Mouse (Mus musculus): ENCODE data around the gene Cast. TPM values are rescaled to one million over a fixed set of nuclear protein-coding genes. Genes with fewer than 3 reads are reported as not detected.

Gene Cast
- total and polyA plus RNA-seq, 3 experiments = 9.0 to 15.8 TPM; not detected in 1

DNA sequence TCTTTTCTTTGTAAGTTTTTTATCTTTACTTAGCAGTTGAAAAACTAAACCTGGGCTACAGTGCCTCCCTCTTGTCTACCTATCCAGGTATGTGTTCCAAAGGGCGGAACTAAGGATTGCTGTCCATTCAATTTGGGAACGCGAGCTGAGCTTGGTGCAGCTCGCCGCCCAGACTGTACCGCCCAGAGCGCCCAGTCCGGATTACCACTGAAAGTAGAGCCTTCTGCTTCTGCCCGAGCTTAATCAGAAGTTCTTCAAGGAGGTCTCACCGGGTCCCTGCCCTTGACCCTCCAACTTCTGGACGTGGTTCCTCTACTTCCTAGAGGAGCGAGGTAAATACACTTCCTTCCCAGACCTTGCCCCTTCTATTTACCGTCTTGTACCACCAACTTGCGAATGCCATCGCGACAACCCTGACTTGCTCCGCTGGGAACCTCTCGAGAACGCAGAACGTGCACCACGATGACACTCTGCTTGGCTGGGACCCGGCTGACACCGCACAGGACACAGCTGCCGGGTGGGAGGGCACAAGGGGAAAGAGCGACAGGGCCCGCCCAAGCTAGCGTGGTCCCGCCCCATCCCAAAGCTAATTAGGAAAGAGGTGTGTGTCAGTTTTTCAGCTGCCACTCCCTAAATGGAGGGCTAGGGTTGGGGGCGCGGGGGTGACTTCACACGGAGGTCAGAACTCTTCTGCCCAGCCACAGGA, 1.0 kb downstream of the Cast start:
- H3K27ac ChIP-seq (ENCODE audit: control insufficient read depth, low read depth, low read length) = peak overlapping the region; percentile 26; the same call in 1 of the 2 replicates
- H3K4me3 ChIP-seq (ENCODE audit: control insufficient read depth in 1 of 2, insufficient read depth in 1 of 2, low read depth in 2 of 2, low read length in 2 of 2) = peak overlapping the region; percentile 86 to 97
- no peaks in the 10 kb centered on the region for H3K4me1 ChIP-seq (ENCODE audit: control insufficient read depth in 1 of 2, insufficient read depth in 2 of 2, low read length in 2 of 2)
- no peaks in the 10 kb centered on the region for H3K27me3 ChIP-seq (ENCODE audit: control insufficient read depth in 1 of 2, insufficient read depth in 2 of 2, low read length in 2 of 2)
- TF ChIP-seq BHLHE40 (IDR thresholded peaks at IDR 0.05; ENCODE audit: borderline replicate concordance, low read depth, low read length) (no peak), CHD1 (IDR thresholded peaks at IDR 0.05; ENCODE audit: low read depth, low read length) (no peak), KAT2A (conservative IDR thresholded peaks at IDR 0.05; ENCODE audit: low read depth, low read length) (no peak), RCOR1 (IDR thresholded peaks at IDR 0.05; ENCODE audit: low read depth, low read length) (no peak), TCF12 (IDR thresholded peaks at IDR 0.05; ENCODE audit: low read depth, low read length) (peak; percentile 38; the same call in 1 of the 2 replicates), JUND (IDR thresholded peaks at IDR 0.05; ENCODE audit: low read depth, low read length) (no peak), ETS1 (IDR thresholded peaks at IDR 0.05; ENCODE audit: low read depth, low read length) (peak; percentile 63; the same call in 1 of the 2 replicates), POLR2A (IDR thresholded peaks at IDR 0.05; ENCODE audit: control insufficient read depth in 1 of 2, insufficient read depth in 1 of 2, low read depth in 1 of 2, low read length in 2 of 2, poor library complexity in 1 of 2) (peak in 1 of 2 experiments; percentile 33; a peak in 1 of 4 replicates), ZNF384 (IDR thresholded peaks at IDR 0.05; ENCODE audit: low read depth, low read length) (no peak), MAFK (IDR thresholded peaks at IDR 0.05; ENCODE audit: borderline replicate concordance, low read depth, low read length) (no peak), POLR2AphosphoS2 (IDR thresholded peaks at IDR 0.05; ENCODE audit: low read length) (no peak), ZMIZ1 (IDR thresholded peaks at IDR 0.05; ENCODE audit: low read depth, low read length) (no peak), MXI1 (IDR thresholded peaks at IDR 0.05; ENCODE audit: low read depth, low read length) (0 out of 2 replicates have a peak, but pooled peaks have one; percentile 59), MAZ (IDR thresholded peaks at IDR 0.05; ENCODE audit: low read depth, low read length) (no peak), HCFC1 (IDR thresholded peaks at IDR 0.05; ENCODE audit: low read depth, low read length) (no peak; the same call in 1 of the 2 replicates), SIN3A (IDR thresholded peaks at IDR 0.05; ENCODE audit: low read length) (peak; percentile 54; the same call in 1 of the 2 replicates)
- H3K36me3 ChIP-seq (ENCODE audit: control insufficient read depth in 1 of 2, insufficient read depth in 2 of 2, low read length in 2 of 2) = peaks cover 0 to 8% of the 10 kb centered on the region in 2 experiments; a peak in 2 of 4 replicates
- peak overlapping the region; percentile 76 for H3K9ac ChIP-seq (ENCODE audit: control insufficient read depth, low read depth, low read length, poor library complexity, severe bottlenecking)
- peak; percentile 92 for DNase-seq (ENCODE audit: low read depth, low spot score)
- H3K9me3 ChIP-seq (replicated peaks; ENCODE audit: insufficient read depth, low read length) = no peaks in the 10 kb centered on the region
- no peaks in the 10 kb centered on the region; the same call in 1 of the 2 replicates for H3K79me2 ChIP-seq (ENCODE audit: control insufficient read depth, insufficient read depth, low read length, poor library complexity)

DNA sequence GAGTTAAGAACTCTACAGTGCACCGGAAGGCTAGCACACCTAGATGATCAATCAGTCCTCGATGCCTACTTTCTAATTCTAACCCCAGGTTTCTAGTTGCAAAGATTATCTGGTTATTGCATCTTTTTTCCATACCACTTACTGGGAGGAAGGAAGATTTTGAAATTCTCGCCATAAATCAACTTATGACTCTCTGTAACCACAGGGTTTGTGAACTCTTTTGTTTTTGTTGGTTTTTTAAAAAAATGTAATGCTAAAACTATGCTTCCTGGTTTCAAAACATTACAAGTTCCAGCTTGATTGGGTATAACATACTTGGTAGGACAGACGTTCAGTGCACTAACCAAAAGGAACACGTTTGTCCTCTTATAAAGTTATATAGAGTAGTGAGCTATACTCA, 1.7 kb downstream of the Cast start:
- TF ChIP-seq TBP (IDR thresholded peaks at IDR 0.05; ENCODE audit: low read depth, low read length) (no peak), EP300 (IDR thresholded peaks at IDR 0.05; ENCODE audit: low read depth in 1 of 2, low read length in 2 of 2) (peak in 1 of 2 experiments; percentile 13; a peak in 1 of 4 replicates)
- H3K27ac ChIP-seq (ENCODE audit: control insufficient read depth, low read depth, low read length) = no peak overlapping the region
- H3K9me3 ChIP-seq (replicated peaks; ENCODE audit: insufficient read depth, low read length) = no peaks in the 10 kb centered on the region
- H3K9ac ChIP-seq (ENCODE audit: control insufficient read depth, low read depth, low read length, poor library complexity, severe bottlenecking) = peak overlapping the region; percentile 70
- no peaks in the 10 kb centered on the region for H3K4me1 ChIP-seq (ENCODE audit: control insufficient read depth in 1 of 2, insufficient read depth in 2 of 2, low read length in 2 of 2)
- peaks cover 0 to 8% of the 10 kb centered on the region in 2 experiments; a peak in 2 of 4 replicates for H3K36me3 ChIP-seq (ENCODE audit: control insufficient read depth in 1 of 2, insufficient read depth in 2 of 2, low read length in 2 of 2)
- no peaks in the 10 kb centered on the region for H3K27me3 ChIP-seq (ENCODE audit: control insufficient read depth in 1 of 2, insufficient read depth in 2 of 2, low read length in 2 of 2)
- H3K79me2 ChIP-seq (ENCODE audit: control insufficient read depth, insufficient read depth, low read length, poor library complexity) = no peaks in the 10 kb centered on the region; the same call in 1 of the 2 replicates
- peak overlapping the region; percentile 86 to 97 for H3K4me3 ChIP-seq (ENCODE audit: control insufficient read depth in 1 of 2, insufficient read depth in 1 of 2, low read depth in 2 of 2, low read length in 2 of 2)
- DNase-seq (ENCODE audit: low read depth, low spot score) = peak; percentile 23

Measured in MEL (cell line).